Mouse (Mus musculus): Measurements from ENCODE around the gene Numbl.

DNA sequence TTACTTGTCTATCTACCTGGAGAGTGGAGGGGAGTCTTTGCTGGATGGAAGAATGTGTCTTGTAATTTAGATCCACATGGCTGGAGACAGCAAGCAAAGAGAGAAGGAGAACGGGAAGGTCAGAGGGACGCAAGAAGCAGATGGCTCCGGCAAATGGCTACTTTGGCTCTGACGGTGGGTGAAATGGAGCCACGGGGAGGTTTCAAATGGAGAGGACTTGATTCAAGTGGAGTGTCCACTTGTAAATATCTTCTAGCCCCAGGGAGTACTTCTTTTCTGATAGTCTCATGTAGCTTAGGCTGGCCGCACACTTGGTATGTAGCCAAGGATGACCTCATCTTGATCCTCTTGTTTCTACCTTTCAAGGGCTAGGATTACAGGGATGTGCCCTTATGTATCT lies 40.6 kb downstream of the Numbl start:
- no peak for TF ChIP-seq POLR2A (IDR thresholded peaks at IDR 0.05; ENCODE audit: low read depth, low read length)
- TF ChIP-seq CTCF (IDR thresholded peaks at IDR 0.05; ENCODE audit: borderline replicate concordance, insufficient read depth, low read length), result no peak

Measured in embryonic fibroblast, embryonic 13.5 days (primary cell).